Mouse (Mus musculus) E14TG2a.4 (cell line): ENCODE results near the gene Pygm.

ENCODE experiments used
- CTCF ChIP-seq: conservative IDR thresholded peaks from 2 replicates; pipeline ENCODE4 v1.5.1; 2014; ENCODE audit warnings: low read length
- NANOG ChIP-seq: IDR thresholded peaks from 2 replicates; pipeline ENCODE4 v1.6.1; 2014; ENCODE audit warnings: borderline replicate concordance, low read length, mixed read lengths
- POU5F1 ChIP-seq: IDR thresholded peaks from 2 replicates; pipeline ENCODE4 v1.6.1; 2014; ENCODE audit warnings: low read length, borderline replicate concordance

- TF ChIP-seq CTCF, result no peak
- no peak for TF ChIP-seq POU5F1
- TF ChIP-seq NANOG, result no peak
These were observed 23.8 kb downstream of the Pygm start for GRCm38 (mm10) chr19:6407816-6408510.
